Mouse (Mus musculus) stomach, postnatal 0 days (tissue): ENCODE data around the gene Saal1. TPM values are rescaled to one million over a fixed set of nuclear protein-coding genes. Genes with fewer than 3 reads are reported as not detected.

Experiments used
- ATAC-seq: fragments of 200-750 bp; cut with Nextera tagmentation; 2 replicates; pipeline ENCODE4 v1.8.0; 2017; ENCODE audit not compliant: low FRiP score, low TSS enrichment
- DNase-seq: peaks from one replicate; pipeline ENCODE4 v3.0.0-alpha.2; 2016; ENCODE audit warnings: low spot score
- H3K27ac ChIP-seq: fragments of 300-500 bp; sonication (generic); replicated peaks from 2 replicates; pipeline ENCODE4 v1.5.1; 2014; ENCODE audit warnings: mild to moderate bottlenecking, control low read depth
- H3K27me3 ChIP-seq: fragments of 300-500 bp; sonication (generic); 2 replicates; pipeline ENCODE4 v1.6.1; 2014; ENCODE audit warnings: low read length; ENCODE audit not compliant: control insufficient read depth, insufficient read depth
- H3K36me3 ChIP-seq: fragments of 300-500 bp; sonication (generic); 2 replicates; pipeline ENCODE4 v1.6.1; 2014; ENCODE audit warnings: low read length, mixed read lengths; ENCODE audit not compliant: control insufficient read depth, insufficient read depth
- H3K4me1 ChIP-seq: fragments of 300-500 bp; sonication (generic); replicated peaks from 2 replicates; pipeline ENCODE4 v1.6.1; 2014; ENCODE audit warnings: antibody characterized with exemption; ENCODE audit not compliant: control insufficient read depth, insufficient read depth
- H3K4me2 ChIP-seq: fragments of 300-500 bp; sonication (generic); replicated peaks from 2 replicates; pipeline ENCODE4 v1.6.1; 2014; ENCODE audit warnings: low read depth, mild to moderate bottlenecking, control low read depth, moderate library complexity
- H3K4me3 ChIP-seq: fragments of 300-500 bp; sonication (generic); 2 replicates; pipeline ENCODE4 v1.5.1; 2014; ENCODE audit warnings: low read depth, low read length, control low read depth
- H3K9ac ChIP-seq: fragments of 300-500 bp; sonication (generic); 2 replicates; pipeline ENCODE4 v1.6.1; 2014; ENCODE audit warnings: mild to moderate bottlenecking, low read length, control low read depth, mixed read lengths
- H3K9me3 ChIP-seq: fragments of 300-500 bp; sonication (generic); 2 replicates; pipeline ENCODE4 v1.6.1; 2016; ENCODE audit warnings: low read length; ENCODE audit not compliant: control insufficient read depth
- CTCF ChIP-seq: IDR thresholded peaks from 2 replicates; pipeline ENCODE4 v1.5.1; 2016; ENCODE audit warnings: antibody characterized with exemption, low read depth, mild to moderate bottlenecking, moderate library complexity
- EP300 ChIP-seq: optimal IDR thresholded peaks from 2 replicates; pipeline ENCODE3; 2016; ENCODE audit warnings: antibody characterized with exemption
- WGBS: fragments of 180-500 bp; shearing (Covaris S2); extraction: QIAGEN DNeasy Blood & Tissue Kit; methylation state at CpG from one replicate; pipeline ENCODE4 v1.1.7; 2014; 5-methylcytosine and 5-hydroxymethylcytosine counted together
- polyA plus RNA-seq: library from polyadenylated mRNA; unstranded; fragments of >200 nt; fragmentation: Nextera tagmentation; extraction: Ambion mirVana; gene quantifications from 2 replicates; pipeline ENCODE4 v1.2.1, GENCODE M21; 2015

Gene Saal1
- polyA plus RNA-seq, 1 experiment from 2014 or later: 10.4 TPM

GRCm38 (mm10) chr7:46678417-46678816, 32.1 kb downstream of the Saal1 start:
- Histone ChIP-seq H3K4me2 (no peak overlapping the region), H3K9me3 (no peaks in the 10 kb centered on the region), H3K4me3 (no peak overlapping the region), H3K27me3 (no peaks in the 10 kb centered on the region), H3K9ac (no peak overlapping the region), H3K4me1 (no peaks in the 10 kb centered on the region), H3K27ac (no peak overlapping the region), H3K36me3 (no peaks in the 10 kb centered on the region)
- DNase-seq (no peak), ATAC-seq (peak; percentile 57; the same call in 1 of the 2 replicates)
- 65% methylated on average over 3 of the region's 3 CpGs for WGBS
- no peak for TF ChIP-seq CTCF
- TF ChIP-seq EP300: no peak

- H3K4me1 ChIP-seq: no peaks in the 10 kb centered on the region
- DNase-seq (no peak), ATAC-seq (no peak)
- H3K4me2 ChIP-seq: no peak overlapping the region
- no peak overlapping the region for H3K4me3 ChIP-seq
- H3K9ac ChIP-seq: no peak overlapping the region
- no peaks in the 10 kb centered on the region for H3K9me3 ChIP-seq
- H3K27ac ChIP-seq: no peak overlapping the region
- no peak for TF ChIP-seq EP300
- TF ChIP-seq CTCF: no peak
- H3K27me3 ChIP-seq: no peaks in the 10 kb centered on the region
- WGBS: 49% methylated on average over 5 of the region's 5 CpGs
- no peaks in the 10 kb centered on the region for H3K36me3 ChIP-seq
These were observed 33.6 kb downstream of the Saal1 start for GRCm38 (mm10) chr7:46676808-46677360.

- no peak for TF ChIP-seq EP300
- TF ChIP-seq CTCF: no peak
- Histone ChIP-seq H3K27ac (no peak overlapping the region), H3K4me1 (no peaks in the 10 kb centered on the region), H3K9ac (no peak overlapping the region), H3K9me3 (no peaks in the 10 kb centered on the region), H3K36me3 (no peaks in the 10 kb centered on the region), H3K4me2 (no peak overlapping the region), H3K27me3 (no peaks in the 10 kb centered on the region), H3K4me3 (no peak overlapping the region)
- no peak for DNase-seq
- ATAC-seq: no peak
- 77% methylated on average over 8 of the region's 8 CpGs for WGBS
These were observed 34.6 kb downstream of the Saal1 start for GRCm38 (mm10) chr7:46675886-46676285.

- no peaks in the 10 kb centered on the region for H3K36me3 ChIP-seq
- H3K4me3 ChIP-seq: no peak overlapping the region
- H3K9ac ChIP-seq: no peak overlapping the region
- no peaks in the 10 kb centered on the region for H3K4me1 ChIP-seq
- no peak for TF ChIP-seq EP300
- no peak for TF ChIP-seq CTCF
- ATAC-seq (no peak), DNase-seq (no peak)
- H3K9me3 ChIP-seq: no peaks in the 10 kb centered on the region
- WGBS: 93% methylated on average over 7 of the region's 7 CpGs
- H3K27me3 ChIP-seq: no peaks in the 10 kb centered on the region
- no peak overlapping the region for H3K4me2 ChIP-seq
- H3K27ac ChIP-seq: no peak overlapping the region
These were observed 35.4 kb downstream of the Saal1 start for GRCm38 (mm10) chr7:46675061-46675460.

- WGBS: 33% methylated on average over 10 of the region's 10 CpGs
- H3K4me1 ChIP-seq: no peaks in the 10 kb centered on the region
- TF ChIP-seq EP300 (no peak), CTCF (no peak)
- no peaks in the 10 kb centered on the region for H3K27me3 ChIP-seq
- H3K9me3 ChIP-seq: no peaks in the 10 kb centered on the region
- H3K9ac ChIP-seq: no peak within 1 kb of the TSS
- ATAC-seq (no peak), DNase-seq (no peak)
- H3K4me3 ChIP-seq: no peak within 1 kb of the TSS
- no peaks in the 10 kb centered on the region for H3K36me3 ChIP-seq
- H3K4me2 ChIP-seq: no peak within 1 kb of the TSS
- H3K27ac ChIP-seq: no peak within 1 kb of the TSS
These were observed 38.3 kb downstream of the Saal1 start, which contains the start of gene Tph1 for GRCm38 (mm10) chr7:46672160-46672672. TSS of gene Tph1 (minus strand) at chr7:46672537.

GRCm38 (mm10) chr7:46667256-46667655, 43.2 kb downstream of the Saal1 start:
- Histone ChIP-seq H3K4me2 (no peak overlapping the region), H3K9me3 (no peaks in the 10 kb centered on the region), H3K27ac (no peak overlapping the region), H3K36me3 (no peaks in the 10 kb centered on the region), H3K9ac (no peak overlapping the region), H3K4me1 (no peaks in the 10 kb centered on the region), H3K27me3 (no peaks in the 10 kb centered on the region), H3K4me3 (no peak overlapping the region)
- peak; percentile 34 for DNase-seq
- WGBS: 2% methylated on average over 21 of the region's 21 CpGs
- TF ChIP-seq EP300 (no peak), CTCF (no peak)
- ATAC-seq: 0 out of 2 replicates have a peak, but pooled peaks have one; percentile 24
